27 mouse cellular contexts compared by ENCODE assay signal in genomic region chr10:121628561-121629040, GRCm38 (mm10). TPM values are rescaled to one million over a fixed set of nuclear protein-coding genes. Genes with fewer than 3 reads are reported as not detected.
DNase-seq lines count a peak whose midpoint lies in the region; ATAC-seq and TF ChIP-seq lines count a peak whose summit lies in the region.
"Had no signal": no experiment of that assay in that cellular context is flagged by ENCODE, and none has a peak within 500 bp of the region (broad histone marks: within the 10 kb centered on the region; RNA-seq: fewer than 3 reads in every experiment).

No protein-coding gene starts in this region.

- H3K27ac ChIP-seq in ES-E14 (ENCODE audit: insufficient read depth, low read depth, low read length, poor library complexity, severe bottlenecking), result no peak overlapping the region
- peak overlapping the region; percentile 48 for H3K27ac ChIP-seq in bone marrow macrophage, adult 2 months (ENCODE audit: insufficient read depth, low read depth, low read length)
- H3K27ac ChIP-seq in kidney, adult 2 months (ENCODE audit: insufficient read depth, low read depth, low read length), result no peak overlapping the region
- no peak overlapping the region for H3K27ac ChIP-seq in heart, embryonic 11.5 days (ENCODE audit: low read depth, low read length)
- H3K27ac ChIP-seq: embryonic facial prominence, embryonic 15.5 days; hindbrain, embryonic 10.5 days; kidney, embryonic 15.5 days; left cerebral cortex, adult 2 months; neural tube, embryonic 15.5 days; stomach, postnatal 0 days had no signal

- TF ChIP-seq POLR2A in bone marrow macrophage, adult 2 months (IDR thresholded peaks at IDR 0.05; ENCODE audit: borderline replicate concordance, low read depth, low read length), result no peak
- no peak for TF ChIP-seq POLR2A in kidney, adult 2 months (IDR thresholded peaks at IDR 0.05; ENCODE audit: low read depth, low read length)

- H3K9me3 ChIP-seq in ES-E14 (ENCODE audit: control insufficient read depth, insufficient read depth, low read depth, low read length), result no peaks in the 10 kb centered on the region
- no peaks in the 10 kb centered on the region for H3K9me3 ChIP-seq in heart, embryonic 11.5 days (replicated peaks; ENCODE audit: control insufficient read depth, low read length)
- H3K9me3 ChIP-seq: embryonic facial prominence, embryonic 15.5 days; heart, embryonic 12.5 days; hindbrain, embryonic 10.5 days; kidney, embryonic 15.5 days; neural tube, embryonic 15.5 days had no signal

- in situ Hi-C loops in ES-E14 (cut with MboI; ENCODE audit: low sequenced_read_pairs in 2 of 2, unreplicated experiment in 2 of 2), result no loop called here

- peaks cover 0 to 5% of the 10 kb centered on the region in 2 experiments; a peak in 1 of 4 replicates for H3K4me1 ChIP-seq in ES-E14 (ENCODE audit: control insufficient read depth in 2 of 2, insufficient read depth in 2 of 2, low read length in 2 of 2, poor library complexity in 1 of 2)
- peaks cover 41% of the 10 kb centered on the region for H3K4me1 ChIP-seq in bone marrow macrophage, adult 2 months (ENCODE audit: control insufficient read depth, insufficient read depth, low read length)
- H3K4me1 ChIP-seq in kidney, adult 2 months (ENCODE audit: control insufficient read depth, insufficient read depth, low read length), result peaks cover 6% of the 10 kb centered on the region; the same call in 1 of the 2 replicates
- peaks cover 8% of the 10 kb centered on the region for H3K4me1 ChIP-seq in heart, embryonic 11.5 days (ENCODE audit: control insufficient read depth, insufficient read depth, low read length)

- H3K4me2 ChIP-seq in heart, embryonic 11.5 days, result no peak overlapping the region
- H3K4me2 ChIP-seq: embryonic facial prominence, embryonic 15.5 days; heart, embryonic 12.5 days; kidney, embryonic 15.5 days; midbrain, embryonic 11.5 days; neural tube, embryonic 15.5 days had no signal

- no peak for ATAC-seq in heart, embryonic 11.5 days (replicated peaks; ENCODE audit: insufficient number of reproducible peaks, low FRiP score, low TSS enrichment)
- ATAC-seq: forebrain, embryonic 14.5 days; hindbrain, embryonic 16.5 days; intestine, embryonic 16.5 days; lung, postnatal 0 days had no signal

- TF ChIP-seq CTCF in bone marrow macrophage, adult 2 months (IDR thresholded peaks at IDR 0.05; ENCODE audit: low read depth, low read length), result no peak
- TF ChIP-seq CTCF in kidney, adult 2 months (conservative IDR thresholded peaks at IDR 0.05; ENCODE audit: insufficient read depth, insufficient read length, low read depth, low read length), result no peak

- DNase-seq in 3134 (ENCODE audit: extremely low read depth, insufficient read length, low spot score) (peak; percentile 60), A20 (ENCODE audit: low read depth, low spot score) (peak; percentile 30), ES-E14 (ENCODE audit: low read depth, low spot score) (no peak)
- no peak for DNase-seq in spleen, adult 12 weeks (ENCODE audit: low spot score)
- no peak for DNase-seq in kidney, adult 2 months
- DNase-seq: adrenal gland, postnatal 25 days; cerebellum, adult 9-10 months; heart, postnatal 10 days; kidney, postnatal 4 days; thymus, adult 2 months had no signal

- peak overlapping the region; percentile 93; the same call in 1 of the 2 replicates for H3K9ac ChIP-seq in ES-E14 (ENCODE audit: insufficient read depth, low read depth, low read length, poor library complexity, severe bottlenecking)
- no peak overlapping the region for H3K9ac ChIP-seq in heart, embryonic 11.5 days (ENCODE audit: low read depth, low read length)
- H3K9ac ChIP-seq: embryonic facial prominence, embryonic 15.5 days; heart, embryonic 12.5 days; kidney, embryonic 15.5 days; neural tube, embryonic 15.5 days had no signal

- H3K4me3 ChIP-seq in ES-E14 (ENCODE audit: insufficient read depth in 1 of 2, low read depth in 1 of 2, low read length in 2 of 2, poor library complexity in 1 of 2, severe bottlenecking in 1 of 2), result peak overlapping the region; percentile 27 to 76
- peak overlapping the region; percentile 38 for H3K4me3 ChIP-seq in bone marrow macrophage, adult 2 months (ENCODE audit: insufficient read depth, low read length)
- no peak overlapping the region for H3K4me3 ChIP-seq in kidney, adult 2 months (ENCODE audit: insufficient read depth, low read depth, low read length)
- no peak overlapping the region for H3K4me3 ChIP-seq in heart, embryonic 11.5 days (ENCODE audit: low read depth, low read length)
- H3K4me3 ChIP-seq: embryonic facial prominence, embryonic 15.5 days; heart, embryonic 12.5 days; hindbrain, embryonic 10.5 days; kidney, embryonic 15.5 days; left cerebral cortex, adult 2 months; neural tube, embryonic 15.5 days had no signal

- WGBS in kidney, adult 2 months, result 94% methylated on average over 6 of the region's 6 CpGs
- 78% methylated on average over 6 of the region's 6 CpGs for WGBS in heart, embryonic 11.5 days (ENCODE audit: insufficient replicate concordance)

- H3K36me3 ChIP-seq in ES-E14 (ENCODE audit: control insufficient read depth, insufficient read depth, low read length, poor library complexity, severe bottlenecking), result no peaks in the 10 kb centered on the region
- no peaks in the 10 kb centered on the region for H3K36me3 ChIP-seq in kidney, adult 2 months (ENCODE audit: control insufficient read depth, insufficient read depth, low read length)
- no peaks in the 10 kb centered on the region for H3K36me3 ChIP-seq in heart, embryonic 11.5 days (ENCODE audit: control insufficient read depth, insufficient read depth, low read length)
- H3K36me3 ChIP-seq: embryonic facial prominence, embryonic 15.5 days; heart, embryonic 12.5 days; hindbrain, embryonic 10.5 days; kidney, embryonic 15.5 days; neural tube, embryonic 15.5 days had no signal

- no peaks in the 10 kb centered on the region for H3K27me3 ChIP-seq in kidney, adult 2 months (replicated peaks; ENCODE audit: control insufficient read depth, insufficient read depth, low read length)
- H3K27me3 ChIP-seq in heart, embryonic 11.5 days (ENCODE audit: control insufficient read depth, insufficient read depth, low read length), result no peaks in the 10 kb centered on the region
- H3K27me3 ChIP-seq: embryonic facial prominence, embryonic 15.5 days; heart, embryonic 12.5 days; kidney, embryonic 15.5 days; neural tube, embryonic 15.5 days had no signal

TF ChIP-seq in ES-E14, 5 proteins besides CTCF, POLR2A, EP300 and RAD21:
- TF ChIP-seq HCFC1 (IDR thresholded peaks at IDR 0.05; ENCODE audit: borderline replicate concordance, insufficient read depth, low read length) (no peak), ZNF384 (IDR thresholded peaks at IDR 0.05; ENCODE audit: low read depth, low read length) (peak; percentile 97), ZC3H11A (IDR thresholded peaks at IDR 0.05; ENCODE audit: borderline replicate concordance, low read depth, low read length) (no peak)

RNA-seq across cellular contexts. Expression of gene Xpot, which starts 2.5 kb away (rescaled TPM):
- 128 and 129 TPM in 2 replicates for total RNA-seq in ES-E14 (2012; rRNA removed)
- 54.0 and 62.2 TPM in 2 replicates for polyA plus RNA-seq in bone marrow macrophage, adult 2 months (2012; ENCODE audit: insufficient read depth, insufficient read length, missing spikeins)
- 78.0 and 108 TPM in 2 replicates for polyA plus RNA-seq in kidney, adult 2 months (2012; rRNA removed)
- 35.3 and 44.8 TPM in 2 replicates for polyA plus RNA-seq in heart, embryonic 11.5 days (2014; fragmentation: Nextera tagmentation; extraction: Ambion mirVana)

RNA-seq across cellular contexts. Expression of gene D930020B18Rik, which starts 12.8 kb away (rescaled TPM):
- 0.13 and 0.21 TPM in 2 replicates for total RNA-seq in ES-E14 (2012; rRNA removed)
- not detected in 2 replicates for polyA plus RNA-seq in bone marrow macrophage, adult 2 months (2012; ENCODE audit: insufficient read depth, insufficient read length, missing spikeins)
- polyA plus RNA-seq in kidney, adult 2 months (2012; rRNA removed), result 0.02 TPM in 1 of 2 replicates, not detected in the other
- not detected in 2 replicates for polyA plus RNA-seq in heart, embryonic 11.5 days (2014; fragmentation: Nextera tagmentation; extraction: Ambion mirVana)
- total RNA-seq: adrenal gland, postnatal 25 days; gastrocnemius, adult 8-10 months; heart, postnatal 10 days; megakaryocyte progenitor cell, adult 5-6 weeks had no signal
- polyA plus RNA-seq: gonadal fat pad, adult 2 months; hindbrain, embryonic 10.5 days; midbrain, embryonic 11.5 days had no signal

RNA-seq across cellular contexts. Expression of gene Tbk1, which starts 42.0 kb away (rescaled TPM):
- total RNA-seq in ES-E14 (2012; rRNA removed), result 19.7 and 25.7 TPM in 2 replicates
- polyA plus RNA-seq in bone marrow macrophage, adult 2 months (2012; ENCODE audit: insufficient read depth, insufficient read length, missing spikeins), result 102 and 107 TPM in 2 replicates
- polyA plus RNA-seq in kidney, adult 2 months (2012; rRNA removed), result 7.6 and 14.8 TPM in 2 replicates
- polyA plus RNA-seq in heart, embryonic 11.5 days (2014; fragmentation: Nextera tagmentation; extraction: Ambion mirVana), result 22.7 and 27.4 TPM in 2 replicates

Comparison
In these comparisons a context has a peak if more than half of its experiments do, and no peak if none do; other contexts are left out.
1. DNase-seq: peak in 3134 (single experiment) and A20 (single experiment); none in ES-E14 (single experiment), spleen, adult 12 weeks (single experiment) and kidney, adult 2 months (single experiment).
2. H3K4me3 ChIP-seq: peak in ES-E14 (2 of 2) and bone marrow macrophage, adult 2 months (single experiment); none in kidney, adult 2 months (single experiment) and heart, embryonic 11.5 days (single experiment).